In the genomic region with DNA sequence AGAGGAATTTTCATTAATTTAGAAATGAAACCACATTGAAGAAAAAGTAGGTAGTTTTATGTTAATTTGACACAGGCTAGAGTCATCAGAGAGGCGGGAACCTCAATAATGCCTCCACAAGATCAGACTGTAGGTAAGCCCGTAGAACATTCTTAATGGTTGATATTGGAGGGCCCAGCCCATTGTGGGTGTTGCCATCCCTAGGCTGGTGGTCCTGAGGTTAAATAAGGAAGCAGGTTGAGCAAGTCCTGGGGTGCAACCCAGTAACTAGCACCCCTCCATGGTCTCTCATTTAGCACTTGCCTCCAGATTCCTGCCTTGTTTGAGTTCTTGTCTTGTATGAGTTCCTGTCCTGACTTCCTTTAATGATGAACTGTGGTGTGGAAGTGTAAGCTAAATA, we compare ENCODE assay signal across 9 mouse cellular contexts. TPM values are rescaled to one million over a fixed set of nuclear protein-coding genes. Genes with fewer than 3 reads are reported as not detected.
DNase-seq lines count a peak whose midpoint lies in the region; ATAC-seq and TF ChIP-seq lines count a peak whose summit lies in the region.
"Had no signal": no experiment of that assay in that cellular context is flagged by ENCODE, and none has a peak within 500 bp of the region (broad histone marks: within the 10 kb centered on the region; RNA-seq: fewer than 3 reads in every experiment).

No protein-coding gene starts in this region.

- no peaks in the 10 kb centered on the region for H3K36me3 ChIP-seq in lung, embryonic 16.5 days (ENCODE audit: control insufficient read depth, insufficient read depth, low read length)
- H3K36me3 ChIP-seq in forebrain, embryonic 11.5 days (ENCODE audit: control insufficient read depth, insufficient read depth, low read length) = no peaks in the 10 kb centered on the region
- no peaks in the 10 kb centered on the region for H3K36me3 ChIP-seq in intestine, embryonic 15.5 days
- H3K36me3 ChIP-seq in small intestine, adult 2 months (ENCODE audit: control insufficient read depth, insufficient read depth, low read length) = no peaks in the 10 kb centered on the region

- peak overlapping the region; percentile 98 for H3K4me2 ChIP-seq in lung, embryonic 16.5 days (ENCODE audit: low read depth, low read length)
- H3K4me2 ChIP-seq in forebrain, embryonic 11.5 days (ENCODE audit: low read depth, low read length, severe bottlenecking) = peak overlapping the region; percentile 72
- peak overlapping the region; percentile 97 for H3K4me2 ChIP-seq in intestine, embryonic 15.5 days (replicated peaks)

- no peak for DNase-seq in lung, postnatal 25 days (ENCODE audit: low spot score)
- DNase-seq in forebrain, embryonic 11.5 days (ENCODE audit: low spot score) = no peak
- DNase-seq in urinary bladder, postnatal 10 days (ENCODE audit: low spot score) = no peak
- no peak for DNase-seq in left cerebral cortex, adult 18-20 months (ENCODE audit: low spot score in 2 of 2)
- DNase-seq in thymus, postnatal 10 days (ENCODE audit: low spot score in 2 of 2) = no peak
- DNase-seq: kidney, postnatal 14 days had no signal

- H3K4me3 ChIP-seq in lung, embryonic 16.5 days (ENCODE audit: low read length) = peak overlapping the region; percentile 74; the same call in 1 of the 2 replicates
- peak overlapping the region; percentile 97 for H3K4me3 ChIP-seq in forebrain, embryonic 11.5 days (ENCODE audit: low read depth, low read length)
- H3K4me3 ChIP-seq in intestine, embryonic 15.5 days (replicated peaks) = peak overlapping the region; percentile 78; the same call in 1 of the 2 replicates
- H3K4me3 ChIP-seq in small intestine, adult 2 months (ENCODE audit: low read depth, low read length) = peak overlapping the region; percentile 18; the same call in 1 of the 2 replicates

- no peak for TF ChIP-seq CTCF in small intestine, adult 2 months (IDR thresholded peaks at IDR 0.05; ENCODE audit: extremely low read depth, insufficient read length, insufficient replicate concordance, low read depth, low read length)

- TF ChIP-seq POLR2A in small intestine, adult 2 months (IDR thresholded peaks at IDR 0.05; ENCODE audit: low read depth, low read length) = no peak

- H3K27me3 ChIP-seq in lung, embryonic 16.5 days (ENCODE audit: control insufficient read depth, insufficient read depth, low read depth, low read length) = peaks cover 32% of the 10 kb centered on the region
- H3K27me3 ChIP-seq in forebrain, embryonic 11.5 days (ENCODE audit: control insufficient read depth, insufficient read depth, low read length) = no peaks in the 10 kb centered on the region
- peaks cover 13% of the 10 kb centered on the region for H3K27me3 ChIP-seq in intestine, embryonic 15.5 days (replicated peaks)
- H3K27me3 ChIP-seq in small intestine, adult 2 months (ENCODE audit: control insufficient read depth, insufficient read depth, low read length) = peaks cover 4% of the 10 kb centered on the region; the same call in 1 of the 2 replicates

- H3K9me3 ChIP-seq in lung, embryonic 16.5 days (ENCODE audit: control insufficient read depth, low read length) = no peaks in the 10 kb centered on the region
- no peaks in the 10 kb centered on the region for H3K9me3 ChIP-seq in forebrain, embryonic 11.5 days (ENCODE audit: control insufficient read depth, low read length)
- no peaks in the 10 kb centered on the region for H3K9me3 ChIP-seq in intestine, embryonic 15.5 days

- H3K4me1 ChIP-seq in lung, embryonic 16.5 days (replicated peaks; ENCODE audit: control insufficient read depth, insufficient read depth, low read length) = 0 out of 2 replicates have a peak, but pooled peaks cover 4% of the 10 kb centered on the region
- H3K4me1 ChIP-seq in forebrain, embryonic 11.5 days (replicated peaks; ENCODE audit: control insufficient read depth, insufficient read depth, low read length) = peaks cover 7% of the 10 kb centered on the region
- H3K4me1 ChIP-seq in intestine, embryonic 15.5 days (replicated peaks) = peaks cover 6% of the 10 kb centered on the region; the same call in 1 of the 2 replicates
- peaks cover 7% of the 10 kb centered on the region for H3K4me1 ChIP-seq in small intestine, adult 2 months (ENCODE audit: control insufficient read depth, insufficient read depth, insufficient read length, low read length)

- H3K27ac ChIP-seq in lung, embryonic 16.5 days (ENCODE audit: low read length) = no peak overlapping the region
- H3K27ac ChIP-seq in forebrain, embryonic 11.5 days (ENCODE audit: low read depth, low read length) = no peak overlapping the region
- no peak overlapping the region for H3K27ac ChIP-seq in intestine, embryonic 15.5 days
- H3K27ac ChIP-seq in small intestine, adult 2 months (ENCODE audit: insufficient read depth, low read depth, low read length) = no peak overlapping the region

- 44% methylated on average over 2 of the region's 2 CpGs for WGBS in lung, embryonic 16.5 days
- WGBS in forebrain, embryonic 11.5 days = 44% methylated on average over 2 of the region's 2 CpGs
- 56% methylated on average over 2 of the region's 2 CpGs for WGBS in intestine, embryonic 15.5 days
- WGBS in small intestine, adult 2 months = 13% methylated on average over 2 of the region's 2 CpGs

- no peak overlapping the region for H3K9ac ChIP-seq in lung, embryonic 16.5 days (ENCODE audit: low read length)
- H3K9ac ChIP-seq in forebrain, embryonic 11.5 days (ENCODE audit: low read length) = peak overlapping the region; percentile 97
- no peak overlapping the region for H3K9ac ChIP-seq in intestine, embryonic 15.5 days

- no peak for ATAC-seq in lung, embryonic 16.5 days (ENCODE audit: low read depth)
- no peak for ATAC-seq in forebrain, embryonic 11.5 days (replicated peaks; ENCODE audit: low FRiP score)
- no peak for ATAC-seq in intestine, embryonic 15.5 days

RNA-seq across cellular contexts. Expression of a gene that starts 1.5 kb away (rescaled TPM):
- polyA plus RNA-seq in lung, embryonic 16.5 days (2015; fragmentation: Nextera tagmentation; extraction: Ambion mirVana) = 0.58 and 0.89 TPM in 2 replicates
- polyA plus RNA-seq in forebrain, embryonic 11.5 days (2014; fragmentation: Nextera tagmentation; extraction: Ambion mirVana) = 17.1 and 23.2 TPM in 2 replicates
- polyA plus RNA-seq in intestine, embryonic 15.5 days (2015; fragmentation: Nextera tagmentation; extraction: Ambion mirVana) = 2.5 and 3.3 TPM in 2 replicates
- 3.5 and 5.9 TPM in 2 replicates for polyA plus RNA-seq in small intestine, adult 2 months (2012; rRNA removed)
- 10 to 100 TPM; 46.3 to 51.9 TPM for total RNA-seq in left cerebral cortex, adult 18-20 months (2021)

Comparison
In these comparisons a context has a peak if more than half of its experiments do, and no peak if none do; other contexts are left out.
1. H3K4me3 ChIP-seq: peak in every context shown above with its lines; median percentile 97 in forebrain, embryonic 11.5 days; 78 in intestine, embryonic 15.5 days; 74 in lung, embryonic 16.5 days; 18 in small intestine, adult 2 months.